Mouse (Mus musculus): ENCODE measurements around the gene Tspan5. TPM values are rescaled to one million over a fixed set of nuclear protein-coding genes. Genes with fewer than 3 reads are reported as not detected.

The Tspan5 gene
- total and polyA plus RNA-seq, 2 experiments from 2014 or later = 99.4 to 156 TPM

GRCm38 (mm10) chr3:138875936-138876335, 133.9 kb downstream of the Tspan5 start:
- TF ChIP-seq CTCF (IDR thresholded peaks at IDR 0.05) = no peak
- no peak overlapping the region for H3K9ac ChIP-seq (replicated peaks; ENCODE audit: low read length, poor library complexity, severe bottlenecking)
- 96% methylated on average over 6 of the region's 6 CpGs for WGBS
- DNase-seq (ENCODE audit: low spot score) (no peak), ATAC-seq (ENCODE audit: low FRiP score) (no peak)
- H3K27ac ChIP-seq (ENCODE audit: low read depth, low read length) = no peak overlapping the region
- H3K4me3 ChIP-seq (ENCODE audit: low read depth, low read length) = no peak overlapping the region
- peaks cover 3% of the 10 kb centered on the region; the same call in 1 of the 2 replicates for H3K36me3 ChIP-seq (ENCODE audit: insufficient read depth, low read length)
- no peak overlapping the region for H3K4me2 ChIP-seq (ENCODE audit: low read depth, low read length, poor library complexity, severe bottlenecking)
- no peaks in the 10 kb centered on the region for H3K9me3 ChIP-seq (ENCODE audit: low read length)
- H3K27me3 ChIP-seq (ENCODE audit: insufficient read depth, low read length) = no peaks in the 10 kb centered on the region
- no peaks in the 10 kb centered on the region for H3K4me1 ChIP-seq (ENCODE audit: insufficient read depth, low read length)

- Histone ChIP-seq H3K4me3 (ENCODE audit: low read depth, low read length) (no peak overlapping the region), H3K27ac (ENCODE audit: low read depth, low read length) (no peak overlapping the region), H3K4me1 (ENCODE audit: insufficient read depth, low read length) (no peaks in the 10 kb centered on the region), H3K27me3 (ENCODE audit: insufficient read depth, low read length) (no peaks in the 10 kb centered on the region), H3K36me3 (ENCODE audit: insufficient read depth, low read length) (peaks cover 3% of the 10 kb centered on the region; the same call in 1 of the 2 replicates), H3K4me2 (ENCODE audit: low read depth, low read length, poor library complexity, severe bottlenecking) (no peak overlapping the region), H3K9ac (replicated peaks; ENCODE audit: low read length, poor library complexity, severe bottlenecking) (no peak overlapping the region), H3K9me3 (ENCODE audit: low read length) (no peaks in the 10 kb centered on the region)
- no peak for TF ChIP-seq CTCF (IDR thresholded peaks at IDR 0.05)
- DNase-seq (ENCODE audit: low spot score) (peak; percentile 60), ATAC-seq (ENCODE audit: low FRiP score) (peak; percentile 48; the same call in 1 of the 2 replicates)
- 73% methylated on average over 10 of the region's 10 CpGs for WGBS
Measured at GRCm38 (mm10) chr3:138876418-138876817, 134.4 kb downstream of the Tspan5 start.

- H3K9me3 ChIP-seq (ENCODE audit: low read length) = no peaks in the 10 kb centered on the region
- H3K27ac ChIP-seq (ENCODE audit: low read depth, low read length) = no peak overlapping the region
- H3K4me1 ChIP-seq (ENCODE audit: insufficient read depth, low read length) = 0 out of 2 replicates have a peak, but pooled peaks cover 3% of the 10 kb centered on the region
- DNase-seq (ENCODE audit: low spot score) = no peak
- no peak for TF ChIP-seq CTCF (IDR thresholded peaks at IDR 0.05)
- H3K36me3 ChIP-seq (ENCODE audit: insufficient read depth, low read length) = peaks cover 3% of the 10 kb centered on the region; the same call in 1 of the 2 replicates
- WGBS = 80% methylated on average over 14 of the region's 14 CpGs
- no peak overlapping the region for H3K9ac ChIP-seq (replicated peaks; ENCODE audit: low read length, poor library complexity, severe bottlenecking)
- H3K4me3 ChIP-seq (ENCODE audit: low read depth, low read length) = no peak overlapping the region
- H3K27me3 ChIP-seq (ENCODE audit: insufficient read depth, low read length) = no peaks in the 10 kb centered on the region
- no peak for ATAC-seq (ENCODE audit: low FRiP score)
- no peak overlapping the region for H3K4me2 ChIP-seq (ENCODE audit: low read depth, low read length, poor library complexity, severe bottlenecking)
Measured at GRCm38 (mm10) chr3:138876931-138877361, 135.0 kb downstream of the Tspan5 start.

- 77% methylated on average over 4 of the region's 4 CpGs for WGBS
- Histone ChIP-seq H3K9ac (replicated peaks; ENCODE audit: low read length, poor library complexity, severe bottlenecking) (no peak overlapping the region), H3K27ac (ENCODE audit: low read depth, low read length) (no peak overlapping the region), H3K27me3 (ENCODE audit: insufficient read depth, low read length) (no peaks in the 10 kb centered on the region), H3K9me3 (ENCODE audit: low read length) (no peaks in the 10 kb centered on the region), H3K36me3 (ENCODE audit: insufficient read depth, low read length) (peaks cover 3% of the 10 kb centered on the region; the same call in 1 of the 2 replicates), H3K4me2 (ENCODE audit: low read depth, low read length, poor library complexity, severe bottlenecking) (no peak overlapping the region), H3K4me1 (ENCODE audit: insufficient read depth, low read length) (0 out of 2 replicates have a peak, but pooled peaks cover 3% of the 10 kb centered on the region), H3K4me3 (ENCODE audit: low read depth, low read length) (no peak overlapping the region)
- no peak for TF ChIP-seq CTCF (IDR thresholded peaks at IDR 0.05)
- ATAC-seq (ENCODE audit: low FRiP score) = no peak
- DNase-seq (ENCODE audit: low spot score) = no peak
Measured at GRCm38 (mm10) chr3:138877741-138878140, 135.7 kb downstream of the Tspan5 start.

- WGBS = 73% methylated on average over 11 of the region's 11 CpGs
- DNase-seq (ENCODE audit: low spot score) (no peak), ATAC-seq (ENCODE audit: low FRiP score) (peak; percentile 62; the same call in 1 of the 2 replicates)
- H3K27ac ChIP-seq (ENCODE audit: low read depth, low read length) = no peak overlapping the region
- no peak overlapping the region for H3K9ac ChIP-seq (replicated peaks; ENCODE audit: low read length, poor library complexity, severe bottlenecking)
- no peaks in the 10 kb centered on the region for H3K27me3 ChIP-seq (ENCODE audit: insufficient read depth, low read length)
- 0 out of 2 replicates have a peak, but pooled peaks cover 3% of the 10 kb centered on the region for H3K36me3 ChIP-seq (ENCODE audit: insufficient read depth, low read length)
- no peaks in the 10 kb centered on the region for H3K9me3 ChIP-seq (ENCODE audit: low read length)
- H3K4me1 ChIP-seq (ENCODE audit: insufficient read depth, low read length) = 0 out of 2 replicates have a peak, but pooled peaks cover 3% of the 10 kb centered on the region
- no peak for TF ChIP-seq CTCF (IDR thresholded peaks at IDR 0.05)
- H3K4me2 ChIP-seq (ENCODE audit: low read depth, low read length, poor library complexity, severe bottlenecking) = no peak overlapping the region
- no peak overlapping the region for H3K4me3 ChIP-seq (ENCODE audit: low read depth, low read length)
Measured at GRCm38 (mm10) chr3:138880999-138881724, 139.2 kb downstream of the Tspan5 start.

- H3K4me1 ChIP-seq (ENCODE audit: insufficient read depth, low read length) = 0 out of 2 replicates have a peak, but pooled peaks cover 3% of the 10 kb centered on the region
- WGBS = 52% methylated on average over 6 of the region's 6 CpGs
- no peak overlapping the region for H3K9ac ChIP-seq (replicated peaks; ENCODE audit: low read length, poor library complexity, severe bottlenecking)
- no peak overlapping the region for H3K4me2 ChIP-seq (ENCODE audit: low read depth, low read length, poor library complexity, severe bottlenecking)
- no peak overlapping the region for H3K4me3 ChIP-seq (ENCODE audit: low read depth, low read length)
- H3K27ac ChIP-seq (ENCODE audit: low read depth, low read length) = no peak overlapping the region
- H3K36me3 ChIP-seq (ENCODE audit: insufficient read depth, low read length) = 0 out of 2 replicates have a peak, but pooled peaks cover 3% of the 10 kb centered on the region
- TF ChIP-seq CTCF (IDR thresholded peaks at IDR 0.05) = no peak
- ATAC-seq (ENCODE audit: low FRiP score) (peak; percentile 69; the same call in 1 of the 2 replicates), DNase-seq (ENCODE audit: low spot score) (peak; percentile 54)
- no peaks in the 10 kb centered on the region for H3K27me3 ChIP-seq (ENCODE audit: insufficient read depth, low read length)
- no peaks in the 10 kb centered on the region for H3K9me3 ChIP-seq (ENCODE audit: low read length)
Measured at GRCm38 (mm10) chr3:138881725-138882347, 139.8 kb downstream of the Tspan5 start.
